Mouse (Mus musculus) liver, postnatal 0 days (tissue): ENCODE measurements at regions not wholly inside any gene's neighbourhood (a gene's known extent, or its start where the extent isn't known, plus 50 kb on each side); places are given as distances from the start of the nearest gene placed in this dataset.

Experiments
- ATAC-seq: fragments of 200-750 bp; cut with Nextera tagmentation; 2 replicates; pipeline ENCODE4 v1.8.0; 2017; ENCODE audit warnings: mild to moderate bottlenecking, moderate library complexity
- DNase-seq: peaks from one replicate; pipeline ENCODE4 v3.0.0-alpha.2; 2016
- H3K27ac ChIP-seq: fragments of 300-500 bp; sonication (generic); 2 replicates; pipeline ENCODE4 v1.5.1; 2014; ENCODE audit warnings: antibody characterized with exemption, moderate library complexity, mild to moderate bottlenecking, low read depth
- H3K27me3 ChIP-seq: fragments of 300-500 bp; sonication (generic); 2 replicates; pipeline ENCODE4 v1.6.1; 2014; ENCODE audit warnings: low read length, control low read depth, mixed read lengths; ENCODE audit not compliant: insufficient read depth
- H3K36me3 ChIP-seq: fragments of 300-500 bp; sonication (generic); replicated peaks from 2 replicates; pipeline ENCODE4 v1.6.1; 2014; ENCODE audit warnings: mild to moderate bottlenecking, control low read depth, low read length, moderate library complexity, mixed read lengths; ENCODE audit not compliant: insufficient read depth
- H3K4me1 ChIP-seq: fragments of 300-500 bp; sonication (generic); 2 replicates; pipeline ENCODE4 v1.6.1; 2014; ENCODE audit warnings: antibody characterized with exemption, mild to moderate bottlenecking, control low read depth; ENCODE audit not compliant: insufficient read depth
- H3K4me2 ChIP-seq: fragments of 300-500 bp; sonication (generic); 2 replicates; pipeline ENCODE4 v1.6.1; 2014; ENCODE audit warnings: low read depth, mild to moderate bottlenecking, low read length, moderate library complexity, mixed read lengths
- H3K4me3 ChIP-seq: fragments of 300-500 bp; sonication (generic); 2 replicates; pipeline ENCODE4 v1.5.1; 2014; ENCODE audit warnings: low read depth, low read length
- H3K9ac ChIP-seq: fragments of 300-500 bp; sonication (generic); replicated peaks from 2 replicates; pipeline ENCODE4 v1.6.1; 2014; ENCODE audit warnings: mild to moderate bottlenecking, moderate library complexity
- H3K9me3 ChIP-seq: fragments of 300-500 bp; sonication (generic); 2 replicates; pipeline ENCODE4 v1.6.1; 2016; ENCODE audit warnings: mild to moderate bottlenecking, control low read depth, low read length, mixed read lengths
- CTCF ChIP-seq: sonication (generic); IDR thresholded peaks from 2 replicates; pipeline ENCODE4 v1.5.1; 2016; ENCODE audit warnings: antibody characterized with exemption, low read depth
- EP300 ChIP-seq: IDR thresholded peaks from 2 replicates; pipeline ENCODE4 v1.6.1; 2016; ENCODE audit warnings: antibody characterized with exemption, low read depth, mild to moderate bottlenecking
- WGBS: fragments of 180-500 bp; shearing (Covaris S2); extraction: QIAGEN DNeasy Blood & Tissue Kit; methylation state at CpG from one replicate; pipeline ENCODE4 v1.1.7; 2014; ENCODE audit not compliant: insufficient replicate concordance; 5-methylcytosine and 5-hydroxymethylcytosine counted together

- 83% methylated on average over 1 of the region's 1 CpGs for WGBS
- no peak for ATAC-seq
Observed at GRCm38 (mm10) chr7:87122516-87122915, 123.4 kb upstream of the Nox4 start.

DNA sequence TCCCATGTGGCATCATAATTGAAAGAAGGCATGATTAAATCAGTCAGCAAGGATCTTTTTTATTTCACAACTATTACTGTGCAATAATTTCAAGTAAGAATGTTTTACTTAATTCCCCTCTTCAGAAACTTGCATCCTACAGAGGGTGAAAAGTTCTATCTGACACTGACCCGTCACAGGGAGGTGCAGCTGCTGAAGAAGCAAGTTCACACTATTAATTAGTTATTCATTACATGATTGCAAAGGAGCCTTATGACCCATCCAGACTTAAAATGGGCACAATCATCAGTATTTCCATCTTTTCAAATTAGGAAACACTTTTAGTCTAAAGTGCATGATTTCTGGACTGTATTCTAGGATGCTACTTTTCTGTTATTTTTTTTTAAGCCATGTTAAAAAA, 100.0 kb upstream of the Nox4 start:
- WGBS = 49% methylated on average over 1 of the region's 1 CpGs

More at GRCm38 (mm10) chr7:87122516-87122915, 123.4 kb upstream of the Nox4 start:
- Histone ChIP-seq H3K27ac (no peak overlapping the region), H3K4me1 (no peaks in the 10 kb centered on the region), H3K9me3 (no peaks in the 10 kb centered on the region), H3K4me3 (no peak overlapping the region), H3K27me3 (no peaks in the 10 kb centered on the region), H3K9ac (no peak overlapping the region), H3K4me2 (no peak overlapping the region), H3K36me3 (no peaks in the 10 kb centered on the region)
- no peak for DNase-seq
- no peak for TF ChIP-seq EP300
- no peak for TF ChIP-seq CTCF

GRCm38 (mm10) chr7:87147703-87148102, 98.2 kb upstream of the Nox4 start:
- DNase-seq = no peak
- 58% methylated on average over 3 of the region's 3 CpGs for WGBS
- no peak for ATAC-seq

More for the DNA sequence above, 100.0 kb upstream of the Nox4 start:
- Histone ChIP-seq H3K36me3 (no peaks in the 10 kb centered on the region), H3K9me3 (no peaks in the 10 kb centered on the region), H3K27ac (no peak overlapping the region), H3K27me3 (no peaks in the 10 kb centered on the region), H3K4me3 (no peak overlapping the region), H3K4me1 (no peaks in the 10 kb centered on the region), H3K4me2 (no peak overlapping the region), H3K9ac (no peak overlapping the region)
- TF ChIP-seq EP300 (no peak), CTCF (no peak)
- ATAC-seq (no peak), DNase-seq (no peak)

GRCm38 (mm10) chr7:87148681-87149080, 97.2 kb upstream of the Nox4 start:
- DNase-seq = no peak
- H3K4me2 ChIP-seq = no peak overlapping the region
- no peak overlapping the region for H3K9ac ChIP-seq
- no peaks in the 10 kb centered on the region for H3K9me3 ChIP-seq
- TF ChIP-seq EP300 = no peak
- no peak for TF ChIP-seq CTCF
- H3K4me1 ChIP-seq = no peaks in the 10 kb centered on the region
- ATAC-seq = no peak
- H3K27ac ChIP-seq = no peak overlapping the region
- no peak overlapping the region for H3K4me3 ChIP-seq
- no peaks in the 10 kb centered on the region for H3K27me3 ChIP-seq
- 42% methylated on average over 1 of the region's 1 CpGs for WGBS
- no peaks in the 10 kb centered on the region for H3K36me3 ChIP-seq

More at GRCm38 (mm10) chr7:87147703-87148102, 98.2 kb upstream of the Nox4 start:
- Histone ChIP-seq H3K4me3 (no peak overlapping the region), H3K4me2 (no peak overlapping the region), H3K4me1 (no peaks in the 10 kb centered on the region), H3K9me3 (no peaks in the 10 kb centered on the region), H3K27ac (no peak overlapping the region), H3K9ac (no peak overlapping the region), H3K36me3 (no peaks in the 10 kb centered on the region), H3K27me3 (no peaks in the 10 kb centered on the region)
- TF ChIP-seq CTCF (no peak), EP300 (no peak)

- no peak overlapping the region for H3K4me2 ChIP-seq
- no peaks in the 10 kb centered on the region for H3K27me3 ChIP-seq
- H3K4me1 ChIP-seq = no peaks in the 10 kb centered on the region
- no peak overlapping the region for H3K9ac ChIP-seq
- H3K27ac ChIP-seq = no peak overlapping the region
- H3K9me3 ChIP-seq = no peaks in the 10 kb centered on the region
- TF ChIP-seq CTCF (no peak), EP300 (no peak)
- H3K4me3 ChIP-seq = no peak overlapping the region
- no peaks in the 10 kb centered on the region for H3K36me3 ChIP-seq
- no peak for ATAC-seq
- no peak for DNase-seq
Observed at GRCm38 (mm10) chr7:87150991-87151390, 94.9 kb upstream of the Nox4 start.

DNA sequence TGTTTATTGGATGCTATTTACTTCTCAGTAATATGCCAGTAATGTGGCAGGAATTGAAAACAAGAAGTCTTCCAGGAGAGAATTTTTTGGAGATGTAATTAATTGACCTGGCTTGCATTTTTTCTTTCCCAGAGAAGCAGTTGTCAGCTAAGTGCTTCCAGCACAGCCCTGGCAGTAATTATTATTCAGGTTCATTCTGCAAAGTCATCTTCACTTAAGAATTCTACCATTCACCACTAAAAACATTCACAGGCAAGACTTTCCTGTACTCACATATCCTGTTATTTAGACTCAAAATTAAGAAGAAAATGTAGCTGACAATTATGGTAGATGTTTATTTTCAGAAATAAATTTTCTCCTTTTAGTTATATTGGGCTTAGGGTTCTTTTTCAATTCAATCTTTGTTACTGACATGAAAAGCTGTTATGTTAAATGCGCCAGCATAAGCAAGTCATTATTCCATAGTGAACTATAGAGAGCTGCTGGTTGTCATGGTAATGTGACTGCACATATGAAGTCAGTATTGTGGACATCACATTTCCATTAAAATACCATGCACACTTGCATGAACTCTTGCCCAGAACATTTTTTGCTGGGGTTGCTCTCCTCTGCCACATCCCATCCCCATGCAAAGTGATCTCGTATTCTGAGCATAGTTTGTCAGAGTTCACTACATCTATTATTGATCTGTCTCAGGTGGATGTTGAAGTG, 59.3 kb upstream of the Nox4 start:
- no peaks in the 10 kb centered on the region for H3K27me3 ChIP-seq
- H3K9me3 ChIP-seq = no peaks in the 10 kb centered on the region
- H3K9ac ChIP-seq = no peak overlapping the region
- TF ChIP-seq EP300 = no peak
- no peak for TF ChIP-seq CTCF
- no peak overlapping the region for H3K27ac ChIP-seq
- no peak overlapping the region for H3K4me3 ChIP-seq
- H3K36me3 ChIP-seq = no peaks in the 10 kb centered on the region
- no peak for DNase-seq
- WGBS = 73% methylated on average over 2 of the region's 2 CpGs
- ATAC-seq = no peak
- H3K4me2 ChIP-seq = no peak overlapping the region
- no peaks in the 10 kb centered on the region for H3K4me1 ChIP-seq
